Mouse (Mus musculus) urinary bladder, postnatal 14 days (tissue): ENCODE measurements around the gene Mylk.

Experiments
- DNase-seq: peaks from one replicate; pipeline ENCODE4 v3.0.0; 2021; ENCODE audit warnings: low spot score

Mylk gene

GRCm38 (mm10) chr16:34902761-34903160 lies 157.8 kb downstream of the Mylk start:
- DNase-seq, result no peak

- no peak for DNase-seq
Measured at GRCm38 (mm10) chr16:34904876-34905275, 159.9 kb downstream of the Mylk start.

- no peak for DNase-seq
Measured at GRCm38 (mm10) chr16:34909437-34909836, 164.4 kb downstream of the Mylk start.

GRCm38 (mm10) chr16:34917373-34917900 lies 172.4 kb downstream of the Mylk start:
- no peak for DNase-seq

- DNase-seq, result peak; percentile 54
Measured at GRCm38 (mm10) chr16:34920182-34920581, 175.2 kb downstream of the Mylk start.

- no peak for DNase-seq
Measured at GRCm38 (mm10) chr16:34920868-34921267, 175.9 kb downstream of the Mylk start.

- peak; percentile 54 for DNase-seq
Measured at GRCm38 (mm10) chr16:34921319-34921718, 176.3 kb downstream of the Mylk start.

GRCm38 (mm10) chr16:34923630-34924029 lies 178.6 kb downstream of the Mylk start:
- no peak for DNase-seq

- no peak for DNase-seq
Measured at GRCm38 (mm10) chr16:34924324-34924723, 179.3 kb downstream of the Mylk start.

GRCm38 (mm10) chr16:34924937-34925618 lies 180.1 kb downstream of the Mylk start:
- peak; percentile 71 for DNase-seq

GRCm38 (mm10) chr16:34926531-34927435 lies 181.8 kb downstream of the Mylk start:
- DNase-seq, result no peak

- no peak for DNase-seq
Measured at GRCm38 (mm10) chr16:34929686-34930085, 184.7 kb downstream of the Mylk start.

- DNase-seq, result no peak
Measured at GRCm38 (mm10) chr16:34930110-34930509, 185.1 kb downstream of the Mylk start.

- no peak for DNase-seq
Measured at GRCm38 (mm10) chr16:34931306-34931705, 186.3 kb downstream of the Mylk start.

GRCm38 (mm10) chr16:34933173-34933572 lies 188.2 kb downstream of the Mylk start:
- no peak for DNase-seq

GRCm38 (mm10) chr16:34934486-34934885 lies 189.5 kb downstream of the Mylk start:
- DNase-seq, result no peak

- no peak for DNase-seq
Measured at GRCm38 (mm10) chr16:34935514-34936338, 190.7 kb downstream of the Mylk start.

GRCm38 (mm10) chr16:34936339-34936810 lies 191.4 kb downstream of the Mylk start:
- no peak for DNase-seq

GRCm38 (mm10) chr16:34937611-34938010 lies 192.6 kb downstream of the Mylk start:
- no peak for DNase-seq

- DNase-seq, result no peak
Measured at GRCm38 (mm10) chr16:34938248-34938647, 193.2 kb downstream of the Mylk start.

GRCm38 (mm10) chr16:34939951-34940350 lies 194.9 kb downstream of the Mylk start:
- no peak for DNase-seq

GRCm38 (mm10) chr16:34940363-34940762 lies 195.4 kb downstream of the Mylk start:
- no peak for DNase-seq
